Mouse (Mus musculus): ENCODE results near the gene Syne2. TPM values are rescaled to one million over a fixed set of nuclear protein-coding genes. Genes with fewer than 3 reads are reported as not detected.
A peak's percentile ranks its signal among the peaks of the same experiment; 100 is the strongest.

Gene Syne2
- total and polyA plus RNA-seq, 3 experiments, result 3.9 to 7.5 (median 4.9) TPM

DNA sequence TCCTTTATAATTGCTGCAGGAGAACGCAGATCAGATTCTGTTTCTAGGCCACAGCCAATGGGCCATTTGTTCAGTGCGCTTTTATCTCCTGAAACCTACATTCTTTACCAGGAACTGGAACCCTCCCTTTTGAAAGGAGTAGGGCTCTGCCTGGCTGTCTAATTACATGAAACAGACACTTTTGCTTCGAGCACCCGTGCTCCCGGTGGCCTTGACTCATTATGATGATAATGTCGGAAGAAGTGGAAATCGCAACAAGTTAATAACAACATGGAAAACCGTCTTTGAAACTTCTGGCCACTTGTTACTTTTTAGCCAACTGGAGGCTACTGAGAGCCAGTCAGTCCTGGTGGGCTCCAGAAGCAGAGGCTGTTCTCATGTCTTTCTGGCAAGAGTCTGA, 165.4 kb downstream of the Syne2 start:
- Histone ChIP-seq H3K9ac (ENCODE audit: insufficient read depth, low read depth) (no peak overlapping the region), H3K4me2 (ENCODE audit: insufficient read depth, low read depth, poor library complexity, severe bottlenecking) (no peak overlapping the region), H3K27ac (ENCODE audit: insufficient read depth, low read depth) (no peak overlapping the region), H3K36me3 (replicated peaks in 1 of 2; ENCODE audit: control insufficient read depth in 1 of 2, insufficient read depth in 1 of 2, low read length in 1 of 2) (no peaks in the 10 kb centered on the region), H3K27me3 (replicated peaks) (no peaks in the 10 kb centered on the region), H3K4me1 (ENCODE audit: control insufficient read depth in 1 of 2, insufficient read depth in 2 of 2) (peaks cover 0 to 12% of the 10 kb centered on the region in 2 experiments; a peak in 2 of 4 replicates), H3K9me3 (replicated peaks; ENCODE audit: low read length) (no peaks in the 10 kb centered on the region), H3K79me2 (replicated peaks; ENCODE audit: control insufficient read depth, extremely low read depth, insufficient read depth, poor library complexity, severe bottlenecking) (no peaks in the 10 kb centered on the region), H3K4me3 (replicated peaks in 1 of 3; ENCODE audit: low read depth in 2 of 3, low read length in 2 of 3, poor library complexity in 1 of 3) (no peak overlapping the region)
- dilution Hi-C loops (cut with MboI; ENCODE audit: extremely low pct_ligation_motif_present, extremely low pct_unique_long_range_greater_than_20kb, low sequenced_read_pairs), result no loop called here
- DNase-seq (ENCODE audit: extremely low read depth), result no peak
- TF ChIP-seq USF2 (conservative IDR thresholded peaks at IDR 0.05; ENCODE audit: low read depth, low read length), result no peak
- TF ChIP-seq MEF2A (IDR thresholded peaks at IDR 0.05; ENCODE audit: borderline replicate concordance, low read depth, low read length), result no peak
- no peak for TF ChIP-seq IRF4 (IDR thresholded peaks at IDR 0.05; ENCODE audit: low read depth, low read length)
- TF ChIP-seq CHD2 (IDR thresholded peaks at IDR 0.05; ENCODE audit: low read length), result no peak
- TF ChIP-seq MAX (IDR thresholded peaks at IDR 0.05; ENCODE audit: low read length), result no peak
- no peak for TF ChIP-seq USF1 (IDR thresholded peaks at IDR 0.05; ENCODE audit: low read depth, low read length)
- no peak for TF ChIP-seq POLR2A (IDR thresholded peaks at IDR 0.05; ENCODE audit: low read depth, low read length)
- TF ChIP-seq TCF12 (IDR thresholded peaks at IDR 0.05; ENCODE audit: low read depth, low read length), result no peak
- no peak for TF ChIP-seq E2F4 (IDR thresholded peaks at IDR 0.05; ENCODE audit: insufficient replicate concordance, low read depth, low read length)
- in situ Hi-C loops (cut with MboI; ENCODE audit: low pct_ligation_motif_present, low pct_unique_long_range_greater_than_20kb, low sequenced_read_pairs), result no loop called here

DNA sequence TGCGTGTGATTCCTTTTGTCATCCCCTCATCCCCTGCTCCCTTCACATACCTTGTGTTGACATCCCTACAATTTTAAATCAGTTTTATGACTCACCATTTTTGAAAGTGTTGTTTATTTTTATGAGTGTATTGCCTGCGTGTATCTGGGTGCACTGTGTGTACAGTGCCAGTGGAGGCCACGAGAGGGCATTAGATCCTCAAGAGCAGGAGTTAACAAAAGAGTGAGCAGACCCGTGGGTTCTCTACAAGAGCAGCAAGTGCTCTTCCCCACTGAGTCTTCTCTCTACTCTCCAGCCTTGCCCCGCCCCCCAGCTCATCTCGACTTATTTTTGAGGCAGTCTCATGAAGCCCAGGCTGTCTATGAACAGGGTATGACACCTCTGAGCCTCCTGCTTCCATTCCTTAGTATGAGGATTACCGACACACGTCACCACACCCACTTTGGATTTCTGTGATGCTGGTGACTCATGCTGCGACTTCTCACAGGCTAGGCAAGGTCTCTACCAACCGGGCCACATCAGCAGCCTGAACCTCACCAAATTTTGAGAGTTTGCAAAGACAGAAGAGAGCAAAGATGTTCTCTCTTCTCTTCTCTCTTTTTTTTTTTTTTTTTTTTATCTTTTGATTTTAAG, 174.4 kb downstream of the Syne2 start:
- no peak for TF ChIP-seq MXI1 (IDR thresholded peaks at IDR 0.05; ENCODE audit: low read depth, low read length)
- TF ChIP-seq BHLHE40 (IDR thresholded peaks at IDR 0.05; ENCODE audit: low read depth, low read length), result no peak
- no peak for TF ChIP-seq ZKSCAN1 (IDR thresholded peaks at IDR 0.05; ENCODE audit: borderline replicate concordance, low read depth, low read length)
- TF ChIP-seq RAD21 (IDR thresholded peaks at IDR 0.05; ENCODE audit: low read depth, low read length), result peak; percentile 59
- no peak for TF ChIP-seq IRF4 (IDR thresholded peaks at IDR 0.05; ENCODE audit: low read depth, low read length)
- peak in 1 of 2 experiments; percentile 71; a peak in 3 of 4 replicates for TF ChIP-seq CTCF (conservative IDR thresholded peaks at IDR 0.05 in 1 of 2, IDR thresholded peaks at IDR 0.05 in 1 of 2; ENCODE audit: low read depth in 2 of 2, low read length in 2 of 2)
- no peak for TF ChIP-seq CHD2 (IDR thresholded peaks at IDR 0.05; ENCODE audit: low read length)
- no peak for TF ChIP-seq MAX (IDR thresholded peaks at IDR 0.05; ENCODE audit: low read length)
- peak; percentile 67 for TF ChIP-seq SMC3 (IDR thresholded peaks at IDR 0.05; ENCODE audit: low read depth, low read length)
- dilution Hi-C loops (cut with MboI; ENCODE audit: extremely low pct_ligation_motif_present, extremely low pct_unique_long_range_greater_than_20kb, low sequenced_read_pairs), result no loop called here
- Histone ChIP-seq H3K36me3 (replicated peaks in 1 of 2; ENCODE audit: control insufficient read depth in 1 of 2, insufficient read depth in 1 of 2, low read length in 1 of 2) (peaks cover 0 to 3% of the 10 kb centered on the region in 2 experiments), H3K9ac (ENCODE audit: insufficient read depth, low read depth) (no peak overlapping the region), H3K4me2 (ENCODE audit: insufficient read depth, low read depth, poor library complexity, severe bottlenecking) (no peak overlapping the region), H3K4me3 (replicated peaks in 1 of 3; ENCODE audit: low read depth in 2 of 3, low read length in 2 of 3, poor library complexity in 1 of 3) (no peak overlapping the region), H3K27me3 (replicated peaks) (no peaks in the 10 kb centered on the region), H3K79me2 (replicated peaks; ENCODE audit: control insufficient read depth, extremely low read depth, insufficient read depth, poor library complexity, severe bottlenecking) (no peaks in the 10 kb centered on the region), H3K4me1 (ENCODE audit: control insufficient read depth in 1 of 2, insufficient read depth in 2 of 2) (peaks cover 0 to 3% of the 10 kb centered on the region in 2 experiments; a peak in 1 of 4 replicates), H3K27ac (ENCODE audit: insufficient read depth, low read depth) (no peak overlapping the region), H3K9me3 (replicated peaks; ENCODE audit: low read length) (no peaks in the 10 kb centered on the region)
- in situ Hi-C loops (cut with MboI; ENCODE audit: low pct_ligation_motif_present, low pct_unique_long_range_greater_than_20kb, low sequenced_read_pairs), result no loop called here
- peak; percentile 31 for DNase-seq (ENCODE audit: extremely low read depth)

Data from CH12.LX (cell line).